Mouse (Mus musculus) hindbrain, embryonic 11.5 days (tissue): Measurements from ENCODE around the gene Ccn2. TPM values are rescaled to one million over a fixed set of nuclear protein-coding genes. Genes with fewer than 3 reads are reported as not detected.
"Not testable (repeated sequence)": the region's sequence is repeated elsewhere in the genome, so short reads cannot be mapped to it uniquely, and the experiment has no call there.

Experiments
- ATAC-seq: fragments of 200-750 bp; cut with Nextera tagmentation; 2 replicates; pipeline ENCODE4 v1.8.0; 2017; ENCODE audit warnings: mild to moderate bottlenecking, moderate TSS enrichment, moderate library complexity; ENCODE audit not compliant: low FRiP score
- DNase-seq: peaks from one replicate; pipeline ENCODE4 v3.0.0-alpha.2; 2015; ENCODE audit warnings: low spot score
- H3K27ac ChIP-seq: fragments of 300-500 bp; sonication (generic); 2 replicates; pipeline ENCODE4 v1.5.1; 2014; ENCODE audit warnings: mild to moderate bottlenecking, low read depth, low read length
- H3K27me3 ChIP-seq: fragments of 300-500 bp; sonication (generic); 2 replicates; pipeline ENCODE4 v1.6.1; 2014; ENCODE audit warnings: mild to moderate bottlenecking, low read length, moderate library complexity, mixed read lengths; ENCODE audit not compliant: control insufficient read depth, insufficient read depth
- H3K36me3 ChIP-seq: fragments of 300-500 bp; sonication (generic); 2 replicates; pipeline ENCODE4 v1.6.1; 2014; ENCODE audit warnings: mild to moderate bottlenecking, low read length, moderate library complexity, mixed read lengths; ENCODE audit not compliant: control insufficient read depth, insufficient read depth
- H3K4me1 ChIP-seq: fragments of 300-500 bp; sonication (generic); replicated peaks from 2 replicates; pipeline ENCODE4 v1.6.1; 2014; ENCODE audit warnings: low read length, mixed read lengths; ENCODE audit not compliant: control insufficient read depth, insufficient read depth
- H3K4me2 ChIP-seq: fragments of 300-500 bp; sonication (generic); replicated peaks from 2 replicates; pipeline ENCODE4 v1.6.1; 2014; ENCODE audit warnings: mild to moderate bottlenecking, low read depth, low read length
- H3K4me3 ChIP-seq: fragments of 300-500 bp; sonication (generic); 2 replicates; pipeline ENCODE4 v1.5.1; 2014; ENCODE audit warnings: low read depth, low read length
- H3K9ac ChIP-seq: fragments of 300-500 bp; sonication (generic); 2 replicates; pipeline ENCODE4 v1.6.1; 2014; ENCODE audit warnings: low read depth, low read length
- H3K9me3 ChIP-seq: fragments of 300-500 bp; sonication (generic); 2 replicates; pipeline ENCODE4 v1.6.1; 2016; ENCODE audit warnings: low read length; ENCODE audit not compliant: control insufficient read depth
- WGBS: fragments of 180-500 bp; shearing (Covaris S2); extraction: QIAGEN DNeasy Blood & Tissue Kit; methylation state at CpG from one replicate; pipeline ENCODE4 v1.1.7; 2014; 5-methylcytosine and 5-hydroxymethylcytosine counted together
- polyA plus RNA-seq: library from polyadenylated mRNA; unstranded; fragments of >200 nt; fragmentation: Nextera tagmentation; extraction: Ambion mirVana; gene quantifications from 2 replicates; pipeline ENCODE4 v1.2.1, GENCODE M21; 2014

The Ccn2 gene
- polyA plus RNA-seq, 1 experiment from 2014 or later, result 6.6 TPM

DNA sequence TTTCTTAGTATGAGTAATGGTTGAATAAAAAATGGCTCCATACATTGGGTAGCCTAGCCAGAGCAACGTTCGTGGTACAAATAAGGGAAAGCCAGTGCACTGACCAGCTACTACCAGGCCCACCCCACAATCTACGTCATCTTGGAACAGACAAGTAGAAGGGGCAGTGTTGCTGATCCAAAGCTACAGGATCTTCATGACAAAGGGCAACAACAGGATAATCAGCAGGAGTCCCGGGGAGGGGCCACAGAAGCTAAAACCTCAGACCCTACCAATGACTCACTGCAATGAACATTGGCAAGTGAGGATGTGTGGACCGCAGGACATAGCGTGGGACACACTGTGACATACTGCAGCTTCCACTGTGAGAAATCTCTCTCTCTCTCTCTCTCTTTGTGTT lies 20.6 kb downstream of the Ccn2 start:
- no peaks in the 10 kb centered on the region for H3K36me3 ChIP-seq
- no peak overlapping the region for H3K9ac ChIP-seq
- WGBS, result 82% methylated on average over 6 of the region's 6 CpGs
- no peak overlapping the region for H3K27ac ChIP-seq
- no peak overlapping the region for H3K4me2 ChIP-seq
- DNase-seq, result no peak
- no peak overlapping the region for H3K4me3 ChIP-seq
- no peaks in the 10 kb centered on the region for H3K4me1 ChIP-seq
- no peaks in the 10 kb centered on the region for H3K9me3 ChIP-seq
- no peaks in the 10 kb centered on the region for H3K27me3 ChIP-seq
- ATAC-seq, result no peak

GRCm38 (mm10) chr10:24616572-24616971 lies 21.3 kb downstream of the Ccn2 start:
- 93% methylated on average over 1 of the region's 1 CpGs for WGBS
- H3K4me2 ChIP-seq, result not testable (repeated sequence)

DNA sequence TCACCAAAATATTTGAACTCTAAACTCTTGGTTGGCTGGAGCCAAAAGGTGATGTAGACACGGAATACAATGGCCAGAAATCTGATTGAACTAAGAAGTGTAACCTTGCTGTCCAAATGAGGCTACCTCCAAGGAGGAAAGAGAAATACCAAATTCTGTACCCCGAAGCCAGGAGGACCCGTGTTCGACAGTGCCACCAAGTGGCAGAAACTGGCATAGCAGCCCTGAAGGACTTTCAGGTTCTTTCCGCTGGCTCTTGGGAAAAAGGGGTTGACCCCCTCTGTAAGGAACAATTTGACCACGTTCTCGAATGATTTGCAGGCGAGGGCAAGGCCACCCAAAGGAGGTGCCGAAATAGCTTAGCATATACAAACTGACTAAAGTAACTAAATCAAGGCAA lies 26.3 kb downstream of the Ccn2 start:
- Histone ChIP-seq H3K4me2 (no peak overlapping the region), H3K4me3 (no peak overlapping the region), H3K27ac (no peak overlapping the region), H3K36me3 (no peaks in the 10 kb centered on the region), H3K27me3 (no peaks in the 10 kb centered on the region), H3K4me1 (no peaks in the 10 kb centered on the region), H3K9me3 (no peaks in the 10 kb centered on the region), H3K9ac (no peak overlapping the region)
- DNase-seq (peak; percentile 76), ATAC-seq (no peak)
- WGBS, result 47% methylated on average over 9 of the region's 9 CpGs

More at GRCm38 (mm10) chr10:24616572-24616971, 21.3 kb downstream of the Ccn2 start:
- H3K4me3 ChIP-seq, H3K27ac ChIP-seq, DNase-seq, H3K9ac ChIP-seq, H3K4me1 ChIP-seq, H3K9me3 ChIP-seq, H3K36me3 ChIP-seq, H3K27me3 ChIP-seq, ATAC-seq: not testable (repeated sequence)

DNA sequence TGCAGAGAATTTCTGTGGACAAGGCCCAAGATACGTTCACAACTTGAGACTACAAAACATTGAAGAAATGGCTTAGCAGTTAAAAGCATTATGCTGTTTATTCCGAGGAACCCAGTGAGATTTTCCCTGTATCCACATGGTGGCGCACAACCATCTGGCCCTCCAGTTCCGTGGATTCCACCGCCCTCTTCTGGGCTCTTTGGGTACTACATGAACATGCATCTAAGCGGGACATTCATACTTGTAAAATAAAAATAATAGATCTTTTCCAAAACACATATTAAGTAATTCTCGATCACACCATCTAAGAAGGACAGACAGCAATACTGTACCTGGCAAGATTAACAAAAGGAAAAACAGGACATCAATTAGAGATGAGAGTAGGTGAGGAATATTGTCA lies 27.3 kb downstream of the Ccn2 start:
- Histone ChIP-seq H3K4me2 (no peak overlapping the region), H3K27ac (no peak overlapping the region), H3K9ac (no peak overlapping the region), H3K9me3 (no peaks in the 10 kb centered on the region), H3K36me3 (no peaks in the 10 kb centered on the region), H3K27me3 (no peaks in the 10 kb centered on the region), H3K4me1 (no peaks in the 10 kb centered on the region), H3K4me3 (no peak overlapping the region)
- WGBS, result 28% methylated on average over 7 of the region's 7 CpGs
- DNase-seq (peak; percentile 81), ATAC-seq (no peak)

DNA sequence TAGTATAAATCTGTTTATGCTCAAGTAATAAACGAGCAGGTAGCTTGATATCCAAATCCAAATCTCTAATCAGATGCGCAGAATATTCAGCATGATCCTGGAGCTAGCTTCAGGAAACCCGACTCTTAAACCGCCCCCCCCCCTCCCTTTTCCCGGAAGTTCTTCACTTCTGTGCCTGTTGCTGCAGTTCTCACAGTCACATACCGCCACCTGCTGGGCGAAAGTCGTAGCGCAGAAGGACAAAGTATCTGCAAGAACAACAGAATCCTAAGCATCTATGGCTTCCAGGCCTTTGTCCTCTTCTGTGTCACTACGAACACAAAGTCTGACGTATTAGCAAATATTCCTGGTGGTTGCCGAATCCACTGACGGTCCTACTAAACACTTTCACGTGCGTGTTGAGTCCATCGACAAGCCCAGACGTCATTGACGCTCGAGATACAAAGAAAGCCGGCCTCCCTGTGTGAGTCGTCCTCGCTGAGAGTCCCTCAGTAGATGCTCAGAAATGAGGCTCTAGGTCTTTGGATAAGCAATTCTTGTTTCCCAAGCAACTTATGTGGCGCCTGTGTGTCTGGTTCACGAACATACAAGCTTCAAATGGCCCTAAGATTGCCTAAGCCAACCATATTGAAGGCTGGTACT lies 29.9 kb downstream of the Ccn2 start:
- H3K9ac ChIP-seq, result no peak overlapping the region
- WGBS, result 39% methylated on average over 23 of the region's 24 CpGs
- no peak overlapping the region for H3K4me2 ChIP-seq
- no peaks in the 10 kb centered on the region for H3K9me3 ChIP-seq
- ATAC-seq (peak; percentile 67; the same call in 1 of the 2 replicates), DNase-seq (peak; percentile 97)
- no peaks in the 10 kb centered on the region for H3K27me3 ChIP-seq
- no peak overlapping the region for H3K4me3 ChIP-seq
- H3K36me3 ChIP-seq, result no peaks in the 10 kb centered on the region
- H3K4me1 ChIP-seq, result no peaks in the 10 kb centered on the region
- no peak overlapping the region for H3K27ac ChIP-seq

- Histone ChIP-seq H3K4me2 (no peak overlapping the region), H3K9ac (no peak overlapping the region), H3K4me1 (no peaks in the 10 kb centered on the region), H3K4me3 (no peak overlapping the region), H3K9me3 (no peaks in the 10 kb centered on the region), H3K27me3 (no peaks in the 10 kb centered on the region), H3K27ac (no peak overlapping the region), H3K36me3 (no peaks in the 10 kb centered on the region)
- ATAC-seq, result no peak
- no peak for DNase-seq
- WGBS, result 70% methylated on average over 12 of the region's 12 CpGs
Observed at GRCm38 (mm10) chr10:24627262-24627661, 32.0 kb downstream of the Ccn2 start.

DNA sequence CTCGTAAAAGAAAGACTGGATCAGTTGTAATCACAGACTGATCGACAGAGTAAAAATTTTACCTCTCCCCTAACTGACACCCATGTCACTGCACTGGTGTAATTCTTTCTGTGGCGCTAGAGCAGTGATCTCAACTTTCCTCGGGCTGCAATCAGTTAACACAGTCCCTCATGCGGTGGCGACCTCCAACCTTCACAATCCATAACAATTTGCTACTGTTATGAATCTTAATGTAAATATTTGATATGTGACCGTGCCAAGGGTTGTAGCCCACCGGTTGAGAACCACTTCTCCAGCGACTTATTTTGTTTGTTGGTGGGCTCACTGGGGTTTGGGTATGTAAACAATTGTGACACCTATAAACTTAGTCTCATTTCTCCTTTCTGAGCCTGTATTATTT lies 33.2 kb downstream of the Ccn2 start:
- WGBS, result 86% methylated on average over 9 of the region's 9 CpGs
- no peak overlapping the region for H3K4me3 ChIP-seq
- DNase-seq (no peak), ATAC-seq (no peak)
- H3K27ac ChIP-seq, result no peak overlapping the region
- H3K4me1 ChIP-seq, result no peaks in the 10 kb centered on the region
- no peaks in the 10 kb centered on the region for H3K27me3 ChIP-seq
- H3K36me3 ChIP-seq, result no peaks in the 10 kb centered on the region
- H3K9me3 ChIP-seq, result no peaks in the 10 kb centered on the region
- H3K4me2 ChIP-seq, result no peak overlapping the region
- H3K9ac ChIP-seq, result no peak overlapping the region

GRCm38 (mm10) chr10:24629086-24629720 lies 34.0 kb downstream of the Ccn2 start:
- H3K9ac ChIP-seq, result no peak overlapping the region
- no peaks in the 10 kb centered on the region for H3K9me3 ChIP-seq
- no peak overlapping the region for H3K4me3 ChIP-seq
- no peak overlapping the region for H3K4me2 ChIP-seq
- 65% methylated on average over 9 of the region's 9 CpGs for WGBS
- no peak for DNase-seq
- H3K36me3 ChIP-seq, result no peaks in the 10 kb centered on the region
- H3K27ac ChIP-seq, result no peak overlapping the region
- ATAC-seq, result no peak
- H3K4me1 ChIP-seq, result no peaks in the 10 kb centered on the region
- H3K27me3 ChIP-seq, result no peaks in the 10 kb centered on the region

DNA sequence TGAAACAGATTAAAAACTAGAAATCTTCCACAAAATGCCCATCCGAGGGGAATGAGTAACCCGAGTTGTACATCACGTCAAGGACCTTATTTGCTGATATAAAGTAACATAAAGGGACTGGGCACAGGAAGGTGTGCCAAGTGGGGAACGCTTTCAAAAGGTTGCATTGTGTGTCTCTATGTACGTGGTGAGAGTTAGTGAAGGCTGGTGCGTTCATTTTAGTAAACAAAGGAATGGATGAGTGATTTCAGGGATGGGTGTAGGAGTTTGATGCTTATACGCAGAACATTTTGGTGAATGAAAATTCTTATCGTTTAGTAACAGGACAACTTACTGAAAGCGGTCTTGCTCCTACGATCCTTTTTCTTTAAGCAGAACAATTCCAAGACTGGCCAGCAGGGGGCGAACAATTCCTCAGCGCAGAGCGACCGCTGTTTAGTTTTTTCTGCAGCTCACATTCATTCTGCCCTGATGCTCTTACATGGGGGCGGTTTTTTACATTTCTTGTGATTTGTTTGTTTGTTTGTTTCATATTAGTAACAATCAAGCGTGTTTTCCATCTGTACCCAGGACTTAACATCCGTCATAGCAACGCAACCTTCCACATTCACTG lies 35.3 kb downstream of the Ccn2 start:
- no peak overlapping the region for H3K9ac ChIP-seq
- H3K27ac ChIP-seq, result no peak overlapping the region
- no peaks in the 10 kb centered on the region for H3K9me3 ChIP-seq
- H3K27me3 ChIP-seq, result no peaks in the 10 kb centered on the region
- WGBS, result 28% methylated on average over 18 of the region's 18 CpGs
- no peaks in the 10 kb centered on the region for H3K4me1 ChIP-seq
- no peak overlapping the region for H3K4me2 ChIP-seq
- no peak overlapping the region for H3K4me3 ChIP-seq
- no peaks in the 10 kb centered on the region for H3K36me3 ChIP-seq
- DNase-seq (peak; percentile 87), ATAC-seq (peak; percentile 54; the same call in 1 of the 2 replicates)
